Mouse (Mus musculus) erythroblast, embryonic 14.5 days (primary cell): Measurements from ENCODE around the gene Art2b.
"Not testable (repeated sequence)": the region's sequence is repeated elsewhere in the genome, so short reads cannot be mapped to it uniquely, and the experiment has no call there.

Source experiments
- GATA1 ChIP-seq: IDR thresholded peaks from 2 replicates; pipeline ENCODE4 v1.6.1; 2012; ENCODE audit warnings: low read length, inconsistent platforms, mixed read lengths
- TAL1 ChIP-seq: IDR thresholded peaks from 3 replicates; pipeline ENCODE4 v1.6.1; 2012; ENCODE audit warnings: low read length, inconsistent platforms, mixed read lengths

DNA sequence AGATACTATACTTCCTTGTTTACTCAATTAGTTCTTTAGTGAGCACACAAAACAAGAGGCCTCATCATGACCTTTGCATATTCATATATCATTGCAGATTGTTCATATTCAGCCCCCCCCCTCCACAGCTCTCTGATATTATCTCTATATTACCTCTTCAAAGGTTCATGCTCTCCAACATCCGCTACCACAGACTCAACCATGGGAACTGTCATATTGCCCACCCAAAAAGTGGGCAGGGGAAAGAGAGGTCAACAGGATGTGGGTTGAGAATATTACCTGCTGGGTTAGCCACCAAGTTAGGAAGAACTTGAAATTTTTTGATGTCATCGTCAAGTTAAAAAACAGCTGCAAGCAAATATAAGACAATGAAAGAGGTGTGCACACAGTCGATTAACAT lies 29.9 kb downstream of the Art2b start:
- not testable (repeated sequence) for TF ChIP-seq GATA1, TAL1
